Mouse (Mus musculus) liver, embryonic 14.5 days (tissue): ENCODE results near the gene Rps11. TPM values are rescaled to one million over a fixed set of nuclear protein-coding genes. Genes with fewer than 3 reads are reported as not detected.
A peak's percentile ranks its signal among the peaks of the same experiment; 100 is the strongest.

Experiments used
- ATAC-seq: fragments of 200-750 bp; cut with Nextera tagmentation; 2 replicates; pipeline ENCODE4 v1.8.0; 2017; ENCODE audit warnings: moderate number of reproducible peaks, mild to moderate bottlenecking, moderate library complexity; ENCODE audit not compliant: insufficient read depth
- DNase-seq, 3 experiments: peaks; one replicate each; pipeline ENCODE4 v3.0.0-alpha.2; 2012 to 2013; ENCODE audit warnings: low read depth in 3 of 3, low spot score in 3 of 3
- H3K27ac ChIP-seq: fragments of 300-500 bp; sonication (generic); 2 replicates; pipeline ENCODE4 v1.5.1; 2014; ENCODE audit warnings: moderate library complexity, mild to moderate bottlenecking, control low read depth, inconsistent platforms
- H3K27me3 ChIP-seq: fragments of 300-500 bp; sonication (generic); 2 replicates; pipeline ENCODE4 v1.6.1; 2014; ENCODE audit warnings: mild to moderate bottlenecking, low read length, moderate library complexity; ENCODE audit not compliant: control insufficient read depth, insufficient read depth
- H3K36me3 ChIP-seq: fragments of 300-500 bp; sonication (generic); replicated peaks from 2 replicates; pipeline ENCODE4 v1.6.1; 2014; ENCODE audit warnings: low read depth; ENCODE audit not compliant: control insufficient read depth, insufficient read depth
- H3K4me1 ChIP-seq, 2 experiments: fragments of 200-500 bp in 1 of 2; fragments of 300-500 bp in 1 of 2; sonication (generic) in 1 of 2; replicated peaks; 2 replicates each; pipeline ENCODE4 v1.6.1; 2012 to 2014; ENCODE audit warnings: antibody characterized with exemption in 1 of 2, inconsistent platforms in 1 of 2, low read length in 1 of 2; ENCODE audit not compliant: control insufficient read depth in 2 of 2, insufficient read depth in 2 of 2
- H3K4me2 ChIP-seq: fragments of 300-500 bp; sonication (generic); 2 replicates; pipeline ENCODE4 v1.6.1; 2014; ENCODE audit warnings: low read depth, mild to moderate bottlenecking, control low read depth, moderate library complexity
- H3K4me3 ChIP-seq, 2 experiments: fragments of 200-500 bp in 1 of 2; fragments of 300-500 bp in 1 of 2; sonication (generic) in 1 of 2; 2 replicates each; pipeline ENCODE4 v1.5.1; 2012 to 2014; ENCODE audit warnings: low read depth in 2 of 2, low read length in 2 of 2, mild to moderate bottlenecking in 2 of 2, control low read depth in 1 of 2, inconsistent platforms in 1 of 2, moderate library complexity in 1 of 2; ENCODE audit not compliant: insufficient read depth in 1 of 2
- H3K9ac ChIP-seq: fragments of 300-500 bp; sonication (generic); replicated peaks from 2 replicates; pipeline ENCODE4 v1.6.1; 2014; ENCODE audit warnings: mild to moderate bottlenecking, control low read depth, moderate library complexity
- H3K9me3 ChIP-seq: fragments of 300-500 bp; sonication (generic); 2 replicates; pipeline ENCODE4 v1.6.1; 2016; ENCODE audit warnings: low read length, mixed read lengths; ENCODE audit not compliant: control insufficient read depth
- CTCF ChIP-seq: IDR thresholded peaks from 2 replicates; pipeline ENCODE4 v1.5.1; 2016; ENCODE audit warnings: antibody characterized with exemption, low read depth, control low read depth
- EP300 ChIP-seq: IDR thresholded peaks from 2 replicates; pipeline ENCODE4 v1.6.1; 2016; ENCODE audit warnings: antibody characterized with exemption, low read depth
- WGBS: fragments of 180-500 bp; shearing (Covaris S2); extraction: QIAGEN DNeasy Blood & Tissue Kit; methylation state at CpG from one replicate; pipeline ENCODE4 v1.1.7; 2014; ENCODE audit not compliant: insufficient replicate concordance; 5-methylcytosine and 5-hydroxymethylcytosine counted together
- polyA plus RNA-seq, 2 experiments: library from polyadenylated mRNA; depleted of rRNA in 1 of 2; stranded (reverse) in 1 of 2; unstranded in 1 of 2; fragments of >200 nt; fragmentation: Nextera tagmentation in 1 of 2; extraction: Ambion mirVana in 1 of 2; gene quantifications; 2 replicates each; pipeline versions ENCODE4 v1.2.1 to v1.2.3; 2012 to 2014

The Rps11 gene
- polyA plus RNA-seq, 2 experiments = 366 to 989 TPM

DNA sequence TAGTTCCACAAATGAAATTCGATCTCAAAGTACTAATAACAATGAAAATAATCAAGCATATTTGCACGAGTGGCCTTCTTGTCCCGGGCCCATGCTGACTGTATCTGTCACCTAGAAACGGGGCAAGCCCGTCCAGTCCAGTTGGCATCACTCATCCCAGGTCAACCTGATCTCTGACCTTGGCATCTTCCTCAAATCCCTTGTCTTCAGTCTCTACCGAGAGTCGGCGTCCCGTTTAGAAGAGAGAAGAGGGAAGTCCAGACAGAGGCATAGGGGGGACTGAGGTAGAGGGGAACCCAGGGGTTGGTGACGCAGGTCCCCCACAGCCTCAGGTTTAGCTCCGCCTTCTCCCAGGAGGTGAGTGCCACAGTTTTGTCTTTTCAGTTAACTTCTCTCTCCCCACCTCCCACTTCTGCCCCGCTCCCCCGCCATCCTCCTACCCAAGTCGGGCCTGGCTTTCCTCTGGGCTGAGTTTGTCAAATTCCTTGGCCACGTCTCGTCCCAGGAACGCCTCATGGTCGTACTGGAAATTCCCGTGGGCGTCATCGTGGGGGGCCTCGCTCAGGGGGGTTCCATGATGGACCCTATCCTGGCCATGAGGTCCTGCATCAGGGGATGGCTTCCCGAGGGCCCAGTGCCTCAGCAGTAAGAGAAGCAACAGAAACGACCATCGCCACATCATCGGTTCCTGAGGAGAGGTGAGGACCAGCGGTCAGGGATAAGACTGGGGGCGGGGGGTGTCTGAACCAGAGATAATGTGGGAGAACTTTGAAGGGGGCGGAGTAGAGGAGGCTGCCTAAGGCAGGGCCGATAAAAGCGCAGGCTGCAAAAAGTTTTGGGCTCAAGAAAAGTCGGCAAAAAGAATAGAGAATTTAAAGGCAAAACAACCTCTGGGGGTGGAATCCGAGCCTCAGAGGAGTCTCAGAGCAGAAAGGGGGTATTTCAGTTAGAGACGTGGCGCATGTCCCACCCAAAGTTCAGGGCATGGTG, 32.9 kb downstream of the Rps11 start:
- H3K36me3 ChIP-seq = no peaks in the 10 kb centered on the region
- peaks cover 9 to 21% of the 10 kb centered on the region in 2 experiments; a peak in 3 of 4 replicates for H3K4me1 ChIP-seq
- H3K9ac ChIP-seq = peak overlapping the region; percentile 15
- 15% methylated on average over 35 of the region's 35 CpGs for WGBS
- DNase-seq = no peak
- H3K27me3 ChIP-seq = no peaks in the 10 kb centered on the region
- no peak overlapping the region for H3K27ac ChIP-seq
- H3K4me2 ChIP-seq = peak overlapping the region; percentile 78
- TF ChIP-seq CTCF (no peak), EP300 (no peak)
- peak; percentile 64 for ATAC-seq
- no peaks in the 10 kb centered on the region for H3K9me3 ChIP-seq
- H3K4me3 ChIP-seq = peak overlapping the region; percentile 45 to 59

DNA sequence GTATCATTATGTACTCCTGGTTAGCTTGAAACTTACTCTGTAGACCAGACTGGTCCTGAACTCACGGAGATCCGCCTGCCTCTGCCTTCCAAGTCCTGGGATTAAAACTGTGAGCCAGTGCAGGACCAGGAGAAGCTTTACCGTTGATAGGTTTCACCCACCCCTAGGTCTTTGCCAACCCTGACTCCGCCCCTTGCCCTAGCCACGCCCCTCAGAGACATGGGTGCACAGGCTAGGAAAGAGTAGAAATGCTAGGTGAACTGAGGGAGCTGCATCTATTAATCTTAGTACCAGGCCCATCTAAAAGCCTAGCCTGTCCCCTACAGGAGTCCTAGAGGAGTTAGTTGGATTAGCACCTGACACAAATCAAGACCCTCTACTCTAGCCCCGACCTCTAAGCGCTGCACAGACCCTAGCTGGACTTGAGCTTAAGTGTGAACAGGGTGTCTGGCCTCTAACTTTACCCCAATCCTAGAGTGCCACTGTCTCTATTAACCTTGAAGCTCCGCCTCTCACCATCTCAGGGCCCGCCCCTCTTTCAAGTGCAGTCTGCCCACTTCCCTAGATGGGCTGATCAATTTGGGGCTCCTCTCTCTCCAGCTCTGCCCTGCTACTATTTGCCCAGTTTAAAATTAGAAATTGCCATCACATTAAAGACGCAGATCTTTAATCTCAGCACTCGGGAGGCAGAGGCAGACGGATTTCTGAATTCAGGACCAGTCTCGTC, 33.8 kb downstream of the Rps11 start:
- no peak overlapping the region for H3K4me3 ChIP-seq

DNA sequence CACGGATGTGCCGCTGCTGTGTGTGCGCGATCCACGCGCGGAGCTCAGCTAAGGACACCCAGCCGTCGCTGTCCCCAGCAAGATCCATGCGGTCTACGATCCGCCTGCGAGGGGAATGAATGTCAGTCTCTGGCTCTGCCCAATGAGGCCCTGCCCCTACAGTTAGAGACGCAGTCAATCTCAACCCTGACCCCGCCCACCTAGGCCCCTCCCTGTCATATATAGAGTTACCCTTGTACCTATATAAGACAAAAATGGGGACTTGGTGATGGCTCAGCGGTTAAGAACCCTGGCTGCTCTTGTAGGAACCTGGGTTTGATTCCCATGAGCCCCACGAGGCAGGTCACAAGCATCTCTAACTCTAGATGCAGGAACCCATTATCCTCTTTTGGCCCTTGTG, 35.6 kb downstream of the Rps11 start:
- no peaks in the 10 kb centered on the region for H3K9me3 ChIP-seq
- ATAC-seq (no peak), DNase-seq (no peak)
- no peaks in the 10 kb centered on the region for H3K36me3 ChIP-seq
- peaks cover 9 to 21% of the 10 kb centered on the region in 2 experiments; a peak in 3 of 4 replicates for H3K4me1 ChIP-seq
- H3K27ac ChIP-seq = no peak overlapping the region
- no peak overlapping the region for H3K9ac ChIP-seq
- WGBS = 82% methylated on average over 17 of the region's 17 CpGs
- no peak for TF ChIP-seq CTCF
- TF ChIP-seq EP300 = no peak
- H3K4me3 ChIP-seq = no peak overlapping the region
- no peak overlapping the region for H3K4me2 ChIP-seq
- no peaks in the 10 kb centered on the region for H3K27me3 ChIP-seq

More for the DNA sequence above, 33.8 kb downstream of the Rps11 start:
- Histone ChIP-seq H3K4me2 (peak overlapping the region; percentile 78), H3K27ac (no peak overlapping the region), H3K27me3 (no peaks in the 10 kb centered on the region), H3K9me3 (no peaks in the 10 kb centered on the region), H3K4me1 (peaks cover 9 to 21% of the 10 kb centered on the region in 2 experiments; a peak in 3 of 4 replicates), H3K9ac (no peak overlapping the region), H3K36me3 (no peaks in the 10 kb centered on the region)
- DNase-seq (peak in 1 of 3 experiments; percentile 32), ATAC-seq (peak; percentile 29; the same call in 1 of the 2 replicates)
- TF ChIP-seq EP300 (no peak), CTCF (no peak)
- WGBS = 50% methylated on average over 13 of the region's 13 CpGs

DNA sequence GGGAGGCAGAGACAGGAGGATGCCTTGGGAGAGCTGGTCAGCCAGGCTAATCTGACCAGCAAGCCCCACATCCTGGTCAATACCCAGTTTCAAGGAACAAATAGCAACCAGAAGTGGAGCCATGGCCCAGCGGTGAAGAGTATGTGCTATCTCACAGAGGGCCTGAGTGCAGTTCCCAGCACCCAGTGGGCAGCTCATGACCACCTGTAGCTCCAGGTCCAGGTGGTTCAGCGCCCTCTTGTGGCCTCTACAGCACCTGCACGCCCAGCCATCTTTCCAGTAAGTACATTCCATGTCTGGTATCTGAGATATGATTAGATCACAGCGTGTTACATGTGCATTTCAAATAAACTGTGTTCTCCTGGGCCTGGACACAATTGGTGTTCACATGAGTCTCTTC, 38.2 kb downstream of the Rps11 start:
- Histone ChIP-seq H3K4me2 (no peak overlapping the region), H3K4me3 (no peak overlapping the region), H3K27me3 (no peaks in the 10 kb centered on the region), H3K36me3 (no peaks in the 10 kb centered on the region), H3K9me3 (no peaks in the 10 kb centered on the region), H3K9ac (no peak overlapping the region), H3K27ac (no peak overlapping the region), H3K4me1 (peaks cover 5 to 16% of the 10 kb centered on the region in 2 experiments)
- no peak for ATAC-seq
- 65% methylated on average over 4 of the region's 4 CpGs for WGBS
- DNase-seq = no peak
- TF ChIP-seq EP300 (no peak), CTCF (peak; percentile 74)
